Mouse (Mus musculus) cerebellum, adult 2 months (tissue): ENCODE results near the gene Wdhd1. TPM values are rescaled to one million over a fixed set of nuclear protein-coding genes. Genes with fewer than 3 reads are reported as not detected.

Source experiments
- DNase-seq, 2 experiments: peaks; one replicate each; pipeline ENCODE4 v3.0.0; 2021
- H3K27ac ChIP-seq: fragments of 200-500 bp; 2 replicates; pipeline ENCODE4 v1.5.1; 2012; ENCODE audit warnings: low read length, control low read depth, inconsistent platforms; ENCODE audit not compliant: insufficient read depth
- H3K27me3 ChIP-seq: fragments of 200-500 bp; 2 replicates; pipeline ENCODE4 v1.6.1; 2012; ENCODE audit warnings: inconsistent platforms, mild to moderate bottlenecking, low read length, moderate library complexity; ENCODE audit not compliant: control insufficient read depth, insufficient read depth
- H3K4me1 ChIP-seq: fragments of 200-500 bp; 2 replicates; pipeline ENCODE4 v1.6.1; 2011; ENCODE audit warnings: low read length; ENCODE audit not compliant: control insufficient read depth, insufficient read depth
- H3K4me3 ChIP-seq: fragments of 200-500 bp; replicated peaks from 2 replicates; pipeline ENCODE3; 2011; ENCODE audit warnings: mild to moderate bottlenecking, low read depth, low read length, control low read depth; ENCODE audit not compliant: insufficient read depth
- CTCF ChIP-seq: fragments of 200-500 bp; IDR thresholded peaks from 2 replicates; pipeline ENCODE4 v1.5.1; 2011; ENCODE audit warnings: low read depth, mild to moderate bottlenecking, control low read depth, low read length, moderate library complexity, borderline replicate concordance; ENCODE audit not compliant: insufficient read depth
- POLR2A ChIP-seq: fragments of 200-500 bp; IDR thresholded peaks from 2 replicates; pipeline ENCODE4 v1.6.1; 2011; ENCODE audit warnings: low read length, control low read depth, borderline replicate concordance; ENCODE audit not compliant: insufficient read depth
- WGBS: fragments of 180-500 bp; shearing (Covaris S2); methylation state at CpG from one replicate; pipeline ENCODE4 v1.1.7; 2018; 5-methylcytosine and 5-hydroxymethylcytosine counted together
- polyA plus RNA-seq: library from polyadenylated mRNA; depleted of rRNA; stranded (reverse); fragments of >200 nt; gene quantifications from 2 replicates; pipeline ENCODE4 v1.2.3, GENCODE M21; 2012

Wdhd1 gene
- polyA plus RNA-seq, 1 experiment, result 7.9 TPM

GRCm38 (mm10) chr14:47276036-47276603, 537 bp downstream of the Wdhd1 start:
- Histone ChIP-seq H3K4me3 (peak overlapping the region; percentile 83), H3K27me3 (no peaks in the 10 kb centered on the region), H3K4me1 (no peaks in the 10 kb centered on the region; the same call in none of the 2 replicates), H3K27ac (peak overlapping the region; percentile 33)
- TF ChIP-seq CTCF (no peak), POLR2A (no peak)
- no peak for DNase-seq
- 2% methylated on average over 22 of the region's 22 CpGs for WGBS

- Histone ChIP-seq H3K4me3 (peak overlapping the region; percentile 26), H3K4me1 (no peaks in the 10 kb centered on the region; the same call in none of the 2 replicates), H3K27me3 (no peaks in the 10 kb centered on the region), H3K27ac (no peak overlapping the region)
- TF ChIP-seq CTCF (no peak), POLR2A (no peak)
- no peak for DNase-seq
- 29% methylated on average over 3 of the region's 3 CpGs for WGBS
These were observed 1.2 kb downstream of the Wdhd1 start for GRCm38 (mm10) chr14:47275417-47275816.

GRCm38 (mm10) chr14:47273751-47274150, 2.9 kb downstream of the Wdhd1 start:
- 70% methylated on average over 3 of the region's 3 CpGs for WGBS
- no peak for DNase-seq
- Histone ChIP-seq H3K27me3 (no peaks in the 10 kb centered on the region), H3K4me1 (no peaks in the 10 kb centered on the region; the same call in none of the 2 replicates), H3K4me3 (no peak overlapping the region), H3K27ac (no peak overlapping the region)
- no peak for TF ChIP-seq POLR2A
- TF ChIP-seq CTCF, result no peak

GRCm38 (mm10) chr14:47269706-47270105, 7.0 kb downstream of the Wdhd1 start:
- no peak for DNase-seq
- no peak overlapping the region for H3K4me3 ChIP-seq
- H3K27ac ChIP-seq, result no peak overlapping the region
- TF ChIP-seq POLR2A (no peak), CTCF (no peak)
- H3K27me3 ChIP-seq, result no peaks in the 10 kb centered on the region
- 98% methylated on average over 2 of the region's 2 CpGs for WGBS
- no peaks in the 10 kb centered on the region; the same call in 1 of the 2 replicates for H3K4me1 ChIP-seq

GRCm38 (mm10) chr14:47269056-47269455, 7.6 kb downstream of the Wdhd1 start:
- Histone ChIP-seq H3K4me1 (no peaks in the 10 kb centered on the region; the same call in 1 of the 2 replicates), H3K4me3 (no peak overlapping the region), H3K27ac (no peak overlapping the region), H3K27me3 (no peaks in the 10 kb centered on the region)
- no peak for TF ChIP-seq POLR2A
- TF ChIP-seq CTCF, result no peak
- no peak for DNase-seq
- 98% methylated on average over 4 of the region's 4 CpGs for WGBS

- WGBS, result 54% methylated on average over 8 of the region's 8 CpGs
- Histone ChIP-seq H3K27ac (no peak overlapping the region), H3K27me3 (no peaks in the 10 kb centered on the region), H3K4me1 (no peaks in the 10 kb centered on the region), H3K4me3 (no peak overlapping the region)
- no peak for DNase-seq
- TF ChIP-seq CTCF, result no peak
- no peak for TF ChIP-seq POLR2A
These were observed 10.8 kb downstream of the Wdhd1 start for GRCm38 (mm10) chr14:47265829-47266228.

GRCm38 (mm10) chr14:47264866-47265265, 11.8 kb downstream of the Wdhd1 start:
- Histone ChIP-seq H3K4me1 (no peaks in the 10 kb centered on the region), H3K4me3 (no peak overlapping the region), H3K27me3 (no peaks in the 10 kb centered on the region), H3K27ac (no peak overlapping the region)
- no peak for TF ChIP-seq POLR2A
- no peak for TF ChIP-seq CTCF
- 95% methylated on average over 3 of the region's 3 CpGs for WGBS
- DNase-seq, result no peak

GRCm38 (mm10) chr14:47249839-47250238, 26.8 kb downstream of the Wdhd1 start:
- Histone ChIP-seq H3K4me1 (no peaks in the 10 kb centered on the region), H3K4me3 (no peak overlapping the region), H3K27me3 (no peaks in the 10 kb centered on the region), H3K27ac (no peak overlapping the region)
- 82% methylated on average over 6 of the region's 6 CpGs for WGBS
- DNase-seq, result no peak
- TF ChIP-seq CTCF (no peak), POLR2A (no peak)
